Mouse (Mus musculus) cerebellum, adult 2 months (tissue): ENCODE measurements at regions not wholly inside any gene's neighbourhood (a gene's known extent, or its start where the extent isn't known, plus 50 kb on each side); places are given as distances from the start of the nearest gene placed in this dataset.

ENCODE experiments used
- CTCF ChIP-seq: fragments of 200-500 bp; IDR thresholded peaks from 2 replicates; pipeline ENCODE4 v1.5.1; 2011; ENCODE audit warnings: low read depth, mild to moderate bottlenecking, control low read depth, low read length, moderate library complexity, borderline replicate concordance; ENCODE audit not compliant: insufficient read depth
- POLR2A ChIP-seq: fragments of 200-500 bp; IDR thresholded peaks from 2 replicates; pipeline ENCODE4 v1.6.1; 2011; ENCODE audit warnings: low read length, control low read depth, borderline replicate concordance; ENCODE audit not compliant: insufficient read depth

- TF ChIP-seq CTCF (peak; percentile 28; the same call in 1 of the 2 replicates), POLR2A (no peak)
Observed at GRCm38 (mm10) chr17:9845451-9846075, 176.0 kb upstream of the Pabpc6 start.
